Mouse (Mus musculus) E14TG2a.4 (cell line): ENCODE data around the gene Podxl2.

Experiments used
- CTCF ChIP-seq: conservative IDR thresholded peaks from 2 replicates; pipeline ENCODE4 v1.5.1; 2014; ENCODE audit warnings: low read length
- NANOG ChIP-seq: IDR thresholded peaks from 2 replicates; pipeline ENCODE4 v1.6.1; 2014; ENCODE audit warnings: borderline replicate concordance, low read length, mixed read lengths

- TF ChIP-seq CTCF (no peak), NANOG (no peak)
Measured at GRCm38 (mm10) chr6:88803051-88803450, 71.8 kb downstream of the Podxl2 start.
